Mouse (Mus musculus): ENCODE measurements around the gene Pex14. TPM values are rescaled to one million over a fixed set of nuclear protein-coding genes. Genes with fewer than 3 reads are reported as not detected.
A peak's percentile ranks its signal among the peaks of the same experiment; 100 is the strongest.

Gene Pex14
- polyA plus RNA-seq, 1 experiment from 2014 or later, result 36.0 TPM

- H3K9me3 ChIP-seq (replicated peaks), result no peaks in the 10 kb centered on the region
- no peak overlapping the region for H3K4me2 ChIP-seq
- no peak overlapping the region for H3K27ac ChIP-seq
- H3K4me1 ChIP-seq (replicated peaks), result peaks cover 44% of the 10 kb centered on the region
- WGBS, result 44% methylated on average over 11 of the region's 11 CpGs
- ATAC-seq (replicated peaks; ENCODE audit: insufficient number of reproducible peaks, insufficient read depth, low FRiP score, low read depth), result no peak
- H3K4me3 ChIP-seq, result no peak overlapping the region
- no peak overlapping the region for H3K9ac ChIP-seq
- H3K27me3 ChIP-seq, result no peaks in the 10 kb centered on the region
- 0 out of 2 replicates have a peak, but pooled peaks cover 5% of the 10 kb centered on the region for H3K36me3 ChIP-seq
Measured at GRCm38 (mm10) chr4:148979837-148980236, 119.8 kb downstream of the Pex14 start.

GRCm38 (mm10) chr4:148978926-148979325, 120.8 kb downstream of the Pex14 start:
- 0 out of 2 replicates have a peak, but pooled peaks cover 5% of the 10 kb centered on the region for H3K36me3 ChIP-seq
- H3K27me3 ChIP-seq, result no peaks in the 10 kb centered on the region
- H3K9me3 ChIP-seq (replicated peaks), result no peaks in the 10 kb centered on the region
- H3K4me2 ChIP-seq, result no peak overlapping the region
- no peak overlapping the region for H3K9ac ChIP-seq
- peaks cover 49% of the 10 kb centered on the region for H3K4me1 ChIP-seq (replicated peaks)
- H3K27ac ChIP-seq, result peak overlapping the region; percentile 37; the same call in 1 of the 2 replicates
- no peak overlapping the region for H3K4me3 ChIP-seq
- ATAC-seq (replicated peaks; ENCODE audit: insufficient number of reproducible peaks, insufficient read depth, low FRiP score, low read depth), result no peak
- WGBS, result 78% methylated on average over 11 of the region's 11 CpGs

GRCm38 (mm10) chr4:148978221-148978855, 121.3 kb downstream of the Pex14 start:
- no peak overlapping the region for H3K4me2 ChIP-seq
- no peaks in the 10 kb centered on the region for H3K9me3 ChIP-seq (replicated peaks)
- no peaks in the 10 kb centered on the region for H3K27me3 ChIP-seq
- H3K4me3 ChIP-seq, result no peak overlapping the region
- no peak overlapping the region for H3K9ac ChIP-seq
- H3K36me3 ChIP-seq, result no peaks in the 10 kb centered on the region
- no peak for ATAC-seq (replicated peaks; ENCODE audit: insufficient number of reproducible peaks, insufficient read depth, low FRiP score, low read depth)
- WGBS, result 62% methylated on average over 9 of the region's 9 CpGs
- H3K27ac ChIP-seq, result peak overlapping the region; percentile 37; the same call in 1 of the 2 replicates
- peaks cover 49% of the 10 kb centered on the region for H3K4me1 ChIP-seq (replicated peaks)

GRCm38 (mm10) chr4:148974833-148975232, 124.8 kb downstream of the Pex14 start:
- Histone ChIP-seq H3K4me2 (no peak overlapping the region), H3K4me3 (no peak overlapping the region), H3K27ac (peak overlapping the region; percentile 64), H3K36me3 (no peaks in the 10 kb centered on the region), H3K27me3 (no peaks in the 10 kb centered on the region), H3K4me1 (replicated peaks) (peaks cover 55% of the 10 kb centered on the region), H3K9ac (no peak overlapping the region), H3K9me3 (replicated peaks) (no peaks in the 10 kb centered on the region)
- peak; percentile 38; the same call in 1 of the 2 replicates for ATAC-seq (replicated peaks; ENCODE audit: insufficient number of reproducible peaks, insufficient read depth, low FRiP score, low read depth)
- WGBS, result 48% methylated on average over 7 of the region's 7 CpGs

GRCm38 (mm10) chr4:148973387-148973786, 126.3 kb downstream of the Pex14 start:
- H3K4me2 ChIP-seq, result no peak overlapping the region
- peaks cover 56% of the 10 kb centered on the region for H3K4me1 ChIP-seq (replicated peaks)
- no peak overlapping the region for H3K4me3 ChIP-seq
- H3K9ac ChIP-seq, result no peak overlapping the region
- 88% methylated on average over 14 of the region's 14 CpGs for WGBS
- H3K27ac ChIP-seq, result no peak overlapping the region
- no peak for ATAC-seq (replicated peaks; ENCODE audit: insufficient number of reproducible peaks, insufficient read depth, low FRiP score, low read depth)
- no peaks in the 10 kb centered on the region for H3K9me3 ChIP-seq (replicated peaks)
- no peaks in the 10 kb centered on the region for H3K27me3 ChIP-seq
- H3K36me3 ChIP-seq, result no peaks in the 10 kb centered on the region

- no peak overlapping the region for H3K4me3 ChIP-seq
- H3K4me2 ChIP-seq, result no peak overlapping the region
- H3K36me3 ChIP-seq, result no peaks in the 10 kb centered on the region
- H3K9ac ChIP-seq, result no peak overlapping the region
- no peak overlapping the region for H3K27ac ChIP-seq
- ATAC-seq (replicated peaks; ENCODE audit: insufficient number of reproducible peaks, insufficient read depth, low FRiP score, low read depth), result no peak
- no peaks in the 10 kb centered on the region for H3K9me3 ChIP-seq (replicated peaks)
- peaks cover 59% of the 10 kb centered on the region for H3K4me1 ChIP-seq (replicated peaks)
- 84% methylated on average over 14 of the region's 14 CpGs for WGBS
- H3K27me3 ChIP-seq, result no peaks in the 10 kb centered on the region
Measured at GRCm38 (mm10) chr4:148972707-148973106, 127.0 kb downstream of the Pex14 start.

GRCm38 (mm10) chr4:148971613-148972242, 127.9 kb downstream of the Pex14 start:
- Histone ChIP-seq H3K4me1 (replicated peaks) (peaks cover 60% of the 10 kb centered on the region), H3K27ac (peak overlapping the region; percentile 29), H3K4me3 (no peak overlapping the region), H3K9me3 (replicated peaks) (no peaks in the 10 kb centered on the region), H3K4me2 (no peak overlapping the region), H3K9ac (no peak overlapping the region), H3K36me3 (no peaks in the 10 kb centered on the region), H3K27me3 (no peaks in the 10 kb centered on the region)
- ATAC-seq (replicated peaks; ENCODE audit: insufficient number of reproducible peaks, insufficient read depth, low FRiP score, low read depth), result no peak
- 63% methylated on average over 3 of the region's 3 CpGs for WGBS

GRCm38 (mm10) chr4:148970742-148971141, 128.9 kb downstream of the Pex14 start:
- Histone ChIP-seq H3K4me3 (no peak overlapping the region), H3K36me3 (no peaks in the 10 kb centered on the region), H3K4me2 (no peak overlapping the region), H3K9ac (no peak overlapping the region), H3K27me3 (no peaks in the 10 kb centered on the region), H3K4me1 (replicated peaks) (peaks cover 70% of the 10 kb centered on the region), H3K27ac (peak overlapping the region; percentile 63; the same call in 1 of the 2 replicates), H3K9me3 (replicated peaks) (no peaks in the 10 kb centered on the region)
- ATAC-seq (replicated peaks; ENCODE audit: insufficient number of reproducible peaks, insufficient read depth, low FRiP score, low read depth), result no peak
- 91% methylated on average over 4 of the region's 4 CpGs for WGBS

- H3K27me3 ChIP-seq, result no peaks in the 10 kb centered on the region
- no peaks in the 10 kb centered on the region for H3K36me3 ChIP-seq
- no peak overlapping the region for H3K4me2 ChIP-seq
- H3K27ac ChIP-seq, result peak overlapping the region; percentile 63
- H3K4me3 ChIP-seq, result no peak overlapping the region
- peaks cover 63% of the 10 kb centered on the region for H3K4me1 ChIP-seq (replicated peaks)
- no peak overlapping the region for H3K9ac ChIP-seq
- H3K9me3 ChIP-seq (replicated peaks), result no peaks in the 10 kb centered on the region
- ATAC-seq (replicated peaks; ENCODE audit: insufficient number of reproducible peaks, insufficient read depth, low FRiP score, low read depth), result peak; percentile 57; the same call in 1 of the 2 replicates
- 36% methylated on average over 5 of the region's 5 CpGs for WGBS
Measured at GRCm38 (mm10) chr4:148969610-148970009, 130.1 kb downstream of the Pex14 start.

GRCm38 (mm10) chr4:148968859-148969258, 130.8 kb downstream of the Pex14 start:
- Histone ChIP-seq H3K27ac (peak overlapping the region; percentile 63), H3K9ac (no peak overlapping the region), H3K9me3 (replicated peaks) (no peaks in the 10 kb centered on the region), H3K27me3 (no peaks in the 10 kb centered on the region), H3K4me2 (no peak overlapping the region), H3K4me3 (no peak overlapping the region), H3K4me1 (replicated peaks) (peaks cover 59% of the 10 kb centered on the region), H3K36me3 (no peaks in the 10 kb centered on the region)
- no peak for ATAC-seq (replicated peaks; ENCODE audit: insufficient number of reproducible peaks, insufficient read depth, low FRiP score, low read depth)
- 63% methylated on average over 5 of the region's 5 CpGs for WGBS

GRCm38 (mm10) chr4:148966132-148966531, 133.5 kb downstream of the Pex14 start:
- no peak for ATAC-seq (replicated peaks; ENCODE audit: insufficient number of reproducible peaks, insufficient read depth, low FRiP score, low read depth)
- no peak overlapping the region for H3K4me2 ChIP-seq
- no peak overlapping the region for H3K4me3 ChIP-seq
- H3K4me1 ChIP-seq (replicated peaks), result peaks cover 59% of the 10 kb centered on the region
- H3K27me3 ChIP-seq, result no peaks in the 10 kb centered on the region
- WGBS, result 64% methylated on average over 5 of the region's 5 CpGs
- H3K27ac ChIP-seq, result no peak overlapping the region
- no peaks in the 10 kb centered on the region for H3K36me3 ChIP-seq
- H3K9me3 ChIP-seq (replicated peaks), result no peaks in the 10 kb centered on the region
- H3K9ac ChIP-seq, result no peak overlapping the region
